Mouse (Mus musculus): Measurements from ENCODE around the gene Ckap5. TPM values are rescaled to one million over a fixed set of nuclear protein-coding genes. Genes with fewer than 3 reads are reported as not detected.

Gene Ckap5
- total and polyA plus RNA-seq, 3 experiments: 7.4 to 52.2 (median 47.1) TPM

DNA sequence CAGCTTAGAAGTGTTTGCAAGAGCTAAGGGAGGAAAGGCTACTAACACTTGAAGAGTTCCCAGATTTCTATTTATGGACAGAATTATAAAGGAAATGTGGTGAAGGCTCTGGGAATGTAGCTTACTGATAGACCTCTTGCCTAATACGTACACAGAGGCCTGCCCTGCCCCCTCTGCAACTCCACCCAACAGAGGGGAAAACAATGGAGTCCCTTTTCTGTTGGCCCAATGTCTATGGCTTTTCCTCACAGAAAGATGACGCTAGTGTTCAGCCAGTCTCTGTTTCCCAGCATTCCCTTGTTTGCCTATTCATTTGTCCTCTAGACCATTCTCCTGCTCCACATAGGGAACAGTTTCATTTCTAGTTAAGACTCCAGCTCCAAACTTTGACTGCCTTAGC lies 9.4 kb upstream of the Ckap5 start:
- no peak for TF ChIP-seq CTCF (IDR thresholded peaks at IDR 0.05)
- TF ChIP-seq EP300 (IDR thresholded peaks at IDR 0.05; ENCODE audit: insufficient read depth, low read depth, low read length): no peak
- no peak for TF ChIP-seq POLR2A (IDR thresholded peaks at IDR 0.05; ENCODE audit: insufficient read depth, low read depth, low read length)

GRCm38 (mm10) chr2:91527147-91527486 lies 555 bp downstream of the Ckap5 start:
- 0% methylated on average over 15 of the region's 15 CpGs for WGBS
- H3K4me1 ChIP-seq (ENCODE audit: control insufficient read depth, insufficient read depth, low read length): peaks cover 2% of the 10 kb centered on the region; the same call in 1 of the 2 replicates
- peak overlapping the region; percentile 77 for H3K4me3 ChIP-seq
- peak overlapping the region; percentile 90 for H3K9ac ChIP-seq (ENCODE audit: low read depth, low read length)
- peak overlapping the region; percentile 90 for H3K27ac ChIP-seq
- H3K36me3 ChIP-seq (ENCODE audit: control insufficient read depth, insufficient read depth, low read length): no peaks in the 10 kb centered on the region
- no peak for TF ChIP-seq EP300 (IDR thresholded peaks at IDR 0.05; ENCODE audit: insufficient read depth, low read depth, low read length)
- intact Hi-C loops (cut with DNase I): no loop called here
- H3K27me3 ChIP-seq (ENCODE audit: control insufficient read depth, insufficient read depth, low read length): no peaks in the 10 kb centered on the region
- peaks cover 6% of the 10 kb centered on the region for H3K79me2 ChIP-seq (replicated peaks; ENCODE audit: control insufficient read depth, insufficient read depth, low read length)
- DNase-seq: no peak

More for the DNA sequence above, 9.4 kb upstream of the Ckap5 start:
- Histone ChIP-seq H3K79me2 (replicated peaks; ENCODE audit: control insufficient read depth, insufficient read depth, low read length) (no peaks in the 10 kb centered on the region), H3K9ac (ENCODE audit: low read depth, low read length) (no peak overlapping the region), H3K27ac (no peak overlapping the region; the same call in none of the 2 replicates), H3K4me1 (ENCODE audit: control insufficient read depth, insufficient read depth, low read length) (peaks cover 2% of the 10 kb centered on the region), H3K4me3 (no peak overlapping the region), H3K27me3 (ENCODE audit: control insufficient read depth, insufficient read depth, low read length) (no peaks in the 10 kb centered on the region), H3K36me3 (ENCODE audit: control insufficient read depth, insufficient read depth, low read length) (no peaks in the 10 kb centered on the region)
- DNase-seq: no peak
- 9% methylated on average over 2 of the region's 2 CpGs for WGBS
- intact Hi-C loops (cut with DNase I): no loop called here

GRCm38 (mm10) chr2:91537588-91538205 lies 11.1 kb downstream of the Ckap5 start:
- Histone ChIP-seq H3K9ac (ENCODE audit: low read depth, low read length) (peak overlapping the region; percentile 35), H3K27me3 (ENCODE audit: control insufficient read depth, insufficient read depth, low read length) (no peaks in the 10 kb centered on the region), H3K4me1 (ENCODE audit: control insufficient read depth, insufficient read depth, low read length) (peaks cover 7% of the 10 kb centered on the region), H3K27ac (peak overlapping the region; percentile 55), H3K79me2 (replicated peaks; ENCODE audit: control insufficient read depth, insufficient read depth, low read length) (no peaks in the 10 kb centered on the region), H3K4me3 (peak overlapping the region; percentile 52), H3K36me3 (ENCODE audit: control insufficient read depth, insufficient read depth, low read length) (peaks cover 2% of the 10 kb centered on the region; the same call in 1 of the 2 replicates)
- intact Hi-C loops (cut with DNase I): loop anchor here (1.0 kb wide), 1 partner anchor 11 kb away; the partner anchor contains the start of gene Ckap5
- DNase-seq: peak; percentile 91 to 95
- TF ChIP-seq EP300 (IDR thresholded peaks at IDR 0.05; ENCODE audit: insufficient read depth, low read depth, low read length) (peak; percentile 54; the same call in 1 of the 2 replicates), POLR2A (IDR thresholded peaks at IDR 0.05; ENCODE audit: insufficient read depth, low read depth, low read length) (peak; percentile 48), CTCF (IDR thresholded peaks at IDR 0.05) (peak; percentile 45)
- WGBS: 1% methylated on average over 17 of the region's 17 CpGs

DNA sequence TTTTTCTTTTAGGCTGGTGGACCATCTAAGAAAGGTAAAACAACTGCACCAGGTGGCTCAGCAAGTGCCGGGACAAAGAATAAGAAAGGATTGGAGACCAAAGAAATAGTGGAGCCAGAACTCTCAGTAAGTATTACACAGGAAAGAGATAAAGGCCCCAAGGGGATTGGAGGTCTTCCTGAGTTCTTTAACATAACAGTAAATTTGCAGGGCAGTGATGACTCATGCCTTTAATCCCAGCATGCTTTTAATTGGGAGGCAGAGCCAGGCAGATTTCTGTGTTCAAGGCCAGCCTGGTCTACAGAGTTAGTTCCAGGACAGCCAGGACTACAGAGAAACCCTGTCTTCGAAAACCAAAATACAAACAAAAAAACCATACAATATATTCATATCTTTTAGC lies 41.6 kb downstream of the Ckap5 start:
- Histone ChIP-seq H3K27me3 (ENCODE audit: control insufficient read depth, insufficient read depth, low read length) (no peaks in the 10 kb centered on the region), H3K79me2 (replicated peaks; ENCODE audit: control insufficient read depth, insufficient read depth, low read length) (no peaks in the 10 kb centered on the region), H3K36me3 (ENCODE audit: control insufficient read depth, insufficient read depth, low read length) (peaks cover 5% of the 10 kb centered on the region), H3K4me1 (ENCODE audit: control insufficient read depth, insufficient read depth, low read length) (no peaks in the 10 kb centered on the region), H3K27ac (no peak overlapping the region), H3K9ac (ENCODE audit: low read depth, low read length) (no peak overlapping the region), H3K4me3 (no peak overlapping the region)
- TF ChIP-seq CTCF (IDR thresholded peaks at IDR 0.05): no peak
- no peak for TF ChIP-seq EP300 (IDR thresholded peaks at IDR 0.05; ENCODE audit: insufficient read depth, low read depth, low read length)
- TF ChIP-seq POLR2A (IDR thresholded peaks at IDR 0.05; ENCODE audit: insufficient read depth, low read depth, low read length): no peak
- intact Hi-C loops (cut with DNase I): no loop called here
- DNase-seq: no peak
- WGBS: 53% methylated on average over 2 of the region's 2 CpGs

DNA sequence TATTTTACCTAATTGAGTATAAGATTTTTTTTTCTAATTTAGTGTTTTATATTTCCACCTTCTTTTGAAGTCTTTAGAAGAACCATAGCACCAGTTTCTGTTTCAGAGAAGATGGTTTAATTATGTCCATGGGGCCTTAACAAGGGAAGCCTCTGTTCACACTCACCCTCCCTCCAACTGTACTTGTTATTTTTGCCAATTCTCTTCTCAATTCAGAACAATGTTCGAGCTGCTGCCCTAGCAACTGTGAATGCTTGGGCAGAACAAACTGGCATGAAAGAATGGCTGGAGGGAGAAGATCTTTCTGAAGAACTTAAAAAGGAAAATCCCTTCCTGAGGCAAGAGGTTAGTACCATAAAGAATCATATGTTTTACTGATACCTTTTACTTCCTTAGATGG lies 54.3 kb downstream of the Ckap5 start:
- H3K4me1 ChIP-seq (ENCODE audit: control insufficient read depth, insufficient read depth, low read length): no peaks in the 10 kb centered on the region
- no peaks in the 10 kb centered on the region for H3K27me3 ChIP-seq (ENCODE audit: control insufficient read depth, insufficient read depth, low read length)
- no peak overlapping the region for H3K4me3 ChIP-seq
- TF ChIP-seq POLR2A (IDR thresholded peaks at IDR 0.05; ENCODE audit: insufficient read depth, low read depth, low read length) (no peak), CTCF (IDR thresholded peaks at IDR 0.05) (no peak), EP300 (IDR thresholded peaks at IDR 0.05; ENCODE audit: insufficient read depth, low read depth, low read length) (no peak)
- H3K36me3 ChIP-seq (ENCODE audit: control insufficient read depth, insufficient read depth, low read length): no peaks in the 10 kb centered on the region; the same call in 1 of the 2 replicates
- no peaks in the 10 kb centered on the region for H3K79me2 ChIP-seq (replicated peaks; ENCODE audit: control insufficient read depth, insufficient read depth, low read length)
- H3K27ac ChIP-seq: no peak overlapping the region
- WGBS: 89% methylated on average over 1 of the region's 1 CpGs
- intact Hi-C loops (cut with DNase I): no loop called here
- no peak for DNase-seq
- H3K9ac ChIP-seq (ENCODE audit: low read depth, low read length): no peak overlapping the region

- no peak for DNase-seq
- Histone ChIP-seq H3K27ac (no peak overlapping the region), H3K4me3 (no peak overlapping the region), H3K79me2 (replicated peaks; ENCODE audit: control insufficient read depth, insufficient read depth, low read length) (no peaks in the 10 kb centered on the region), H3K27me3 (ENCODE audit: control insufficient read depth, insufficient read depth, low read length) (no peaks in the 10 kb centered on the region), H3K36me3 (ENCODE audit: control insufficient read depth, insufficient read depth, low read length) (peaks cover 2% of the 10 kb centered on the region; the same call in 1 of the 2 replicates), H3K4me1 (ENCODE audit: control insufficient read depth, insufficient read depth, low read length) (no peaks in the 10 kb centered on the region), H3K9ac (ENCODE audit: low read depth, low read length) (no peak overlapping the region)
- intact Hi-C loops (cut with DNase I): no loop called here
- TF ChIP-seq CTCF (IDR thresholded peaks at IDR 0.05): no peak
- no peak for TF ChIP-seq POLR2A (IDR thresholded peaks at IDR 0.05; ENCODE audit: insufficient read depth, low read depth, low read length)
- TF ChIP-seq EP300 (IDR thresholded peaks at IDR 0.05; ENCODE audit: insufficient read depth, low read depth, low read length): no peak
- WGBS: 92% methylated on average over 1 of the region's 1 CpGs
Measured at GRCm38 (mm10) chr2:91586242-91586641, 59.7 kb downstream of the Ckap5 start.
